Mouse (Mus musculus): ENCODE data around the gene Mms19. TPM values are rescaled to one million over a fixed set of nuclear protein-coding genes. Genes with fewer than 3 reads are reported as not detected.

Mms19 gene
- total RNA-seq (2021): 1 to 10 TPM; 6.6 to 7.7 TPM
- long read RNA-seq, experiment 1, partial matches to known transcripts: 1 of 3 reads
- long read RNA-seq, experiment 1, other reads (novel, unspliced or antisense): 2 of 3 reads
- long read RNA-seq, experiment 2, full-length matches to known transcripts: 1 of 3 reads
- long read RNA-seq, experiment 2, partial matches to known transcripts: 1 of 3 reads
- long read RNA-seq, experiment 2, other reads (novel, unspliced or antisense): 1 of 3 reads

GRCm38 (mm10) chr19:41980819-41981594 lies at the start of gene Mms19:
Mms19 (minus strand) TSS chr19:41981157.
- DNase-seq: peak; percentile 98 to 99
- intact Hi-C loops (cut with DNase I): no loop called here

DNA sequence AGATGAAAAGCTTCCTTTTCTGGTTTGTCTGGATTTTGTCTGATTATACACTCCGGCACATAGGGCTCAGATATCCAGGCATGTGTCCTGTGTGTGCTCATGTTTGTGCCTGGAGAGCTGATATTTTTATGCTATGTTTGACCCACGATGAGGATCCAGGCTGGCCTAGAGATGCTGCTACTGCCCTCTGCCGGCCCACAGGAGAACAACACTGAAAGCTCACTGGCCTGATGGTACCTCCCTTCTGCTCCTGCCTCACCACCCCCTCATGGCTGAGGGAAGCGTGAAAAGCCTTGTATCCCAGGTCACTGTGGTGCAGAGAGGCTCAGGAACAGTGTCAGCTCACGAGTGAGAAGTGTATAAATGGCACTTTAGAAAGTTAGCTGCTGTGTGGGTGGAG lies 45.2 kb upstream of the Mms19 start:
- intact Hi-C loops (cut with DNase I): loop anchor here (2.0 to 5.0 kb wide), 2 partner anchors 47 to 104 kb away; no protein-coding TSS in a partner anchor
- DNase-seq: peak; percentile 74 to 86

GRCm38 (mm10) chr19:42022542-42022848 lies 41.5 kb upstream of the Mms19 start:
- DNase-seq: no peak
- intact Hi-C loops (cut with DNase I): no loop called here

DNA sequence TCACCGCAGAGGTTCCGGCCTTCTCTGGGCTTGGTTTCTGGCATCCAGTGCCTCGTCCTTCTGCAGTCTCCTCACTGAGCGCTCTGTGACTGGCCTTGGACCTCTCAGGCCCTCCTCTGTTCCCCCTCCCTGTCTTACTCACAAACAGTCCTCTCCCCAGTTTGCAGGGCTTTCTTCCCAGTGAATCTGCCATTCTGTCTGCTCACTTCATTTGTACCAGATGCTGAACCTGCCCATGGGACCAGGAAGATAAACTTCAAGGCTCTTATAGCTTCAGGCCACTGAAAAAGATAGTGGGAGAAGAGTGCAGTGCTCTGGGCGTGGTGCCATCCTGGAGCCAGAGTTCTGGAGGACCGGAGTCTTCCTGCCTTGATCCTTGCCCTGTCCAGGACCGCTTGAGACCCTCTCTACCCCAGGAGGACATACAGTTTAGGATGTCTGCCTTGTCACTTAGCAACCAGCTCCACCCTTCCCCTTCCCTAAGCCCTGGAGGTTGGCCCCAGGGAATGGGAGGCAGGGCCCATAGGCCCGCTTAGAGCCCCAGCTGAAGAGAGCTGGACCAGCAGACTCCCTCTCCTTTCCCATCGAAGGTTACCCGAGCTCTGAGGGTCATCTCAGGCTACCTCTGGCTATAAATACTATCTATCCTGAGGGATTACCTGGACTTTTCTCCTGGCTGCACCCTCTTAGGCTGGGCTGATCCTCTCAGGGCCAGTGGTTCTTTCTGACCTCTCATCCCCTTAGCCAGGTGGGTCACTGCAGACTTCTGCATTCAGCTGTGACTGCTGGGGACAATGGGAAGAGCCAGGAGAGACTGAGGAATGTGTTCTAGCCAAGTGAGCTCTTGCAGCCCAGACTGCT lies 41.0 kb upstream of the Mms19 start:
- DNase-seq: no peak
- intact Hi-C loops (cut with DNase I): no loop called here

GRCm38 (mm10) chr19:42019011-42019522 lies 38.1 kb upstream of the Mms19 start:
- DNase-seq: peak in 1 of 2 experiments; percentile 13
- intact Hi-C loops (cut with DNase I): no loop called here

DNA sequence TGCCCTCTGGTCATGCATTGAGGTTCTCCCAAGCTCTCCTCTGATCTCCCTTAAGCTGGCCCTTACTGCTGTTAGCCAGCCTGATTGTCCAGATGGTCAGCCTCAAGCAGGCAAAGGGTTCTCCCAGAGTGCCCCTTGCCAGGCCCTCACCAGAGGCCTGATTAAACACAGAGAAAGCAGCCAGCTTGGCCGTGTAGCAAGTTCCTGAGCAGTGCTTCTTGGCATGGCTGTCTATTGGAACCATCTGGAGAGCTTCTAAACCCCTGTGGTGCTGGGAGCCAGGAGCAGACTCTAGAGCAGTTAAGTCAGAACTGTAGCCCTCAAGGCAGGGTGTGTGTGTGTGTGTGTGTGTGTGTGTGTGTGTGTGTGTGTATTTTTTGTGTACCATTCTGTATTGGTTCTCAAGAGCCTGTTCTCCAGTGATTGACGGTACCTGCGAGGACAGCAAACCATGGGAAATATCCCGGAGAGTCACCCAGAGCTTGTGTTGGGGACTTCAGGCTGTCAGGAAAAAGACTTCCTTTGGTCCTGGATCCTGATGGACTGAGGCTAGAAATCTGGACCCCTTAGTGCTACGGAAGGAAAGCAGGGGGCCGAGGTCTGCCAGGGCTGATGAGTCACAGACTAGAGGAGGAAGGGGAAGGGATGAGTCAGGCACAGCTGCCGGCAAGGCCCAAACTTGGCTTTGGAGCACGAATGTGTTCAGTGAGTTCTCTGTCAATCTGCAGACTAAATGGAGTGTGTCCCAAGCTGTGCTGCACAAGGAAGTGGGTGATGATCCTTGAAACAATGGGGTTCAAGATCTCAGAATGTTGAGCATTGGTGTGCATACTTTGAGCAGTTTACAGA lies 36.7 kb upstream of the Mms19 start:
- intact Hi-C loops (cut with DNase I): no loop called here

GRCm38 (mm10) chr19:42016840-42017239 lies 35.9 kb upstream of the Mms19 start:
- peak in 1 of 2 experiments; percentile 37 for DNase-seq
- intact Hi-C loops (cut with DNase I): no loop called here

More for the DNA sequence above, 36.7 kb upstream of the Mms19 start:
- DNase-seq: peak; percentile 57 to 71

DNA sequence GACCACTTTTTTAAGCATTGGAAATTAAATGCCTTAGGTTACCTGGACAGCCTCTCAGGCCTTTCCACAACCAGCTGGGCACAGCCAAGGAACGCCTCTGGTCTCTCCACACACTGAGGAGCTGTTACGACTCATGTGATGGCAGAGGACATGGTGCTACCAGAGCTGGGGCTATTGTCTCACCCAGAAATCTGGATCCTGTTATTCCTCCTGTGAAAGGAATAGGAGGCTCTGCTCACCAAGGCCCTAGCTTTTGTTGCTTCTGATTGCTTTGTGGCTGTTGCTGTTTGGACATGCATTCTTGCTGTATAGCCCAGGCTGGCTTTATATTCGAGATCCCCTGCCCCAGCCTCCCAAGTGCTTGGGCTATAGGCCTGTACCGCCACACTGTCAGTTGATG lies 35.3 kb upstream of the Mms19 start:
- no peak for DNase-seq
- intact Hi-C loops (cut with DNase I): no loop called here

GRCm38 (mm10) chr19:42015001-42015400 lies 34.0 kb upstream of the Mms19 start:
- intact Hi-C loops (cut with DNase I): no loop called here

DNA sequence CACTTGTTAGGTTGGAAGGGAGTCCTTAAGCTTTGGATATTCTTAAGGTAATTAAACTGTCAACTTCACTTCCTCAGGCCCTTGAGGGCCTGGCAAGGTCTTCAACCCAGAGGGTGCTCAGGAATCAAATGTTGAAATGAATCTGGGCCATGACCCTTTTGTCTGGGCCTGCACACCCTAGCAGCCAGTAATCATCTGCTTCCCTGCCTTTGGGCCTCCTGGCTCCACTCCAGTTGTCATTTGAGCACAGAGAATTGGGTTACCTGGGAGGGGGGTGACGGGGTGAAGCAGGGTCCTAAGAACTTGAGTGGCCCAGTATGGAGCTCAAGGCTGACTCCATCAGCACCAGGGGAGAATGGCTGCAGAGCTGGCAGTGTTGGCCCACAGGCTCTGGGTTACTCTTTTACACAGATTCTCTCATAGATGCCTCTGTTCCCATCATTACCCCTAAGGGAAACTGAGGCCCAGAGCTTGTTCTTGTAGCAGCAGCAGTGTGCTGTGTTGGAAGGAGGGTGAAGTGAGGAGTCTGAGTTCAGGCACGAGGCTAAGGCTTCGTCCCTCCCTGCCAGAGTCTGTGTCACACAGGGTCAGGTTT lies 33.4 kb upstream of the Mms19 start:
- intact Hi-C loops (cut with DNase I): no loop called here

More at GRCm38 (mm10) chr19:42015001-42015400, 34.0 kb upstream of the Mms19 start:
- DNase-seq: no peak

GRCm38 (mm10) chr19:42011123-42011522 lies 30.2 kb upstream of the Mms19 start:
- DNase-seq: no peak
- intact Hi-C loops (cut with DNase I): no loop called here

More for the DNA sequence above, 33.4 kb upstream of the Mms19 start:
- DNase-seq: no peak

DNA sequence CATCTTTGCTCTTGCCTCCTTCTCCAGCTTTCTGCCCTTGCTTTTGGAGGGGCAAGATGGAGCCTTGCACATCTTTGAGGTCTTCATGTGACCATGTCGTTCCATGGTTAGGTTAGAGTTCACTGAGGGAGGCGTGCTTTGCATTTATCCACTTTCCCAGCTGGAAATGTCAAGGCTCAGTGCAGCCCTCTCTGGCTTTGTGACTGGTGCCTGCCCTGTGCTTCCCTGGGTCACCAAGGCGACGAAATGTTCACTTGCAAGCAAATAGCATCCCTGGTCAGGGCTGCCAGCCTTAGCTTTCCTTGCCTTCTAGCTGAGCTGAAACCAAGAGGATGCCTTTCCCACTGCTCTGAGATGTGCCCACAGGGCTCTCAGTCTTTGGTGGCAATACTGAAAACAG lies 29.5 kb upstream of the Mms19 start:
- no peak for DNase-seq
- intact Hi-C loops (cut with DNase I): no loop called here

DNA sequence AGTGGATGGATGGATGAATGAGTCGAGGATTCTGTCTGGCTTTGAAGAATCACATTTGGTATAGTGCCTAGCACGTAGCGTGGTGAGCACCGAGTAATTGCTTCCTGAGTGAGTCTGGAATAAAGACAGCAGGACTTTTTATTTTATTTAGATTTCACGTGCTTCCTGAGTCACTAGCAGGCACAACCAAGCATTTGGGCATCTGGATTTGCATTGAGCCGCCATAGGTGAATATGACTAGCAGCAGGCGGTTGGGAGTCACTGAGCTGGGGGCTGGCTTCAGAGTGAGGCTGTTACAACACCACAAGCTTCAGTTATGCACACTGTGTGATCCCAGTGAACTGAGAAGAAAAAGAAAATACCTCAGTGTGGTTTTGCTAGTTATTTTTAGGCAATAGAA lies 28.1 kb upstream of the Mms19 start:
- intact Hi-C loops (cut with DNase I): no loop called here
- DNase-seq: no peak

DNA sequence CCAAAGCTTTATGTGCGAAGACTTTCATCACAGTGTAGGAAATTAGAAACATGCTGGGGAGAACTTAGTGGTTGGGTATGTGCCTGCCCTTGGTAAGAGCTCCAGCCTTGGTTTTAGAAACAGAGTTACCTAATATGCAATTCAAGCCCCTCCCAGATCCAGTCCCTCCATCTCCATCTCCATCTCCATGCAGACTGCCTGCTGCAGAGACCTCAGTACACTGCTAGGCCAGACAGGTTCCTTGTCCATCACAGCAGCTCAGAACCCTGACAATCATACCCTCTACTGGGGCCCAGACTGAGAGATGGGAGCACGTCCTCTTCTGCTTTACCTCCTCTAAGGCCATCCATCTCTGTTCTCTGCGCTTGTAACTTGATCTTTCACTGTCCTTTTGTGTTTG lies 27.6 kb upstream of the Mms19 start:
- intact Hi-C loops (cut with DNase I): no loop called here
- no peak for DNase-seq

GRCm38 (mm10) chr19:42006568-42006967 lies 25.6 kb upstream of the Mms19 start:
- intact Hi-C loops (cut with DNase I): no loop called here
- DNase-seq: no peak

GRCm38 (mm10) chr19:42005616-42006015 lies 24.7 kb upstream of the Mms19 start:
- intact Hi-C loops (cut with DNase I): no loop called here
- no peak for DNase-seq

- DNase-seq: no peak
- intact Hi-C loops (cut with DNase I): no loop called here
Measured at GRCm38 (mm10) chr19:42004258-42004657, 23.3 kb upstream of the Mms19 start.

GRCm38 (mm10) chr19:42001253-42001980 lies 20.5 kb upstream of the Mms19 start:
- no peak for DNase-seq
- intact Hi-C loops (cut with DNase I): loop anchor here (2.0 kb wide), 1 partner anchor 15 kb away; no protein-coding TSS in a partner anchor

GRCm38 (mm10) chr19:42000446-42000958 lies 19.5 kb upstream of the Mms19 start:
- intact Hi-C loops (cut with DNase I): loop anchor here (2.0 kb wide), 1 partner anchor 14 kb away; no protein-coding TSS in a partner anchor
- DNase-seq: no peak

Measured in gastrocnemius, postnatal 36 days (tissue).